Mouse (Mus musculus) limb, embryonic 12.5 days (tissue): Measurements from ENCODE around the gene Hmga1b. TPM values are rescaled to one million over a fixed set of nuclear protein-coding genes. Genes with fewer than 3 reads are reported as not detected.
A peak's percentile ranks its signal among the peaks of the same experiment; 100 is the strongest.
"Not testable (repeated sequence)": the region's sequence is repeated elsewhere in the genome, so short reads cannot be mapped to it uniquely, and the experiment has no call there.

Experiments
- ATAC-seq: fragments of 200-750 bp; cut with Nextera tagmentation; 2 replicates; pipeline ENCODE4 v1.8.0; 2017; ENCODE audit warnings: low read depth, moderate TSS enrichment; ENCODE audit not compliant: insufficient number of reproducible peaks, insufficient read depth, low FRiP score, low TSS enrichment
- H3K27ac ChIP-seq: fragments of 300-500 bp; sonication (generic); 2 replicates; pipeline ENCODE4 v1.5.1; 2016; ENCODE audit warnings: mild to moderate bottlenecking, moderate library complexity
- H3K27me3 ChIP-seq: fragments of 300-500 bp; sonication (generic); 2 replicates; pipeline ENCODE4 v1.6.1; 2016; ENCODE audit warnings: mild to moderate bottlenecking, moderate library complexity
- H3K36me3 ChIP-seq: fragments of 300-500 bp; sonication (generic); 2 replicates; pipeline ENCODE4 v1.6.1; 2016; ENCODE audit warnings: mild to moderate bottlenecking, moderate library complexity
- H3K4me1 ChIP-seq: fragments of 300-500 bp; sonication (generic); replicated peaks from 2 replicates; pipeline ENCODE4 v1.6.1; 2016
- H3K4me2 ChIP-seq: fragments of 300-500 bp; sonication (generic); 2 replicates; pipeline ENCODE4 v1.6.1; 2016; ENCODE audit warnings: mild to moderate bottlenecking, moderate library complexity
- H3K4me3 ChIP-seq: fragments of 300-500 bp; sonication (generic); replicated peaks from 2 replicates; pipeline ENCODE4 v1.5.1; 2016; ENCODE audit warnings: mild to moderate bottlenecking
- H3K9ac ChIP-seq: fragments of 300-500 bp; sonication (generic); replicated peaks from 2 replicates; pipeline ENCODE4 v1.6.1; 2016; ENCODE audit warnings: mild to moderate bottlenecking, moderate library complexity
- H3K9me3 ChIP-seq: fragments of 300-500 bp; sonication (generic); 2 replicates; pipeline ENCODE4 v1.6.1; 2016; ENCODE audit warnings: mild to moderate bottlenecking, moderate library complexity
- WGBS: fragments of 180-500 bp; shearing (Covaris S2); methylation state at CpG from one replicate; pipeline ENCODE4 v1.1.7; 2016; 5-methylcytosine and 5-hydroxymethylcytosine counted together
- polyA plus RNA-seq: library from polyadenylated mRNA; unstranded; fragments of >200 nt; fragmentation: Nextera tagmentation; extraction: Ambion mirVana; gene quantifications from 2 replicates; pipeline ENCODE4 v1.2.1, GENCODE M21; 2016

Hmga1b gene
- polyA plus RNA-seq, 1 experiment from 2014 or later = 8.4 TPM

GRCm38 (mm10) chr11:120723509-120723908 lies 39.1 kb upstream of the Hmga1b start:
- peaks cover 24% of the 10 kb centered on the region for H3K4me1 ChIP-seq
- peaks cover 29% of the 10 kb centered on the region for H3K27me3 ChIP-seq
- no peaks in the 10 kb centered on the region for H3K9me3 ChIP-seq
- H3K27ac ChIP-seq = no peak overlapping the region
- H3K4me2 ChIP-seq = no peak overlapping the region
- no peak overlapping the region for H3K4me3 ChIP-seq
- no peak for ATAC-seq
- WGBS = 88% methylated on average over 6 of the region's 7 CpGs
- H3K36me3 ChIP-seq = peaks cover 28% of the 10 kb centered on the region
- H3K9ac ChIP-seq = no peak overlapping the region

GRCm38 (mm10) chr11:120726243-120727168 lies 36.1 kb upstream of the Hmga1b start:
- ATAC-seq = peak; percentile 29; the same call in 1 of the 2 replicates
- Histone ChIP-seq H3K27ac (no peak overlapping the region), H3K9me3 (no peaks in the 10 kb centered on the region), H3K9ac (peak overlapping the region; percentile 66), H3K36me3 (peaks cover 12% of the 10 kb centered on the region), H3K4me3 (peak overlapping the region; percentile 58), H3K4me1 (peaks cover 26% of the 10 kb centered on the region), H3K4me2 (peak overlapping the region; percentile 91), H3K27me3 (peaks cover 24% of the 10 kb centered on the region)
- 20% methylated on average over 35 of the region's 36 CpGs for WGBS

- peaks cover 21% of the 10 kb centered on the region for H3K4me1 ChIP-seq
- peak within 1 kb of the TSS; percentile 91 for H3K4me2 ChIP-seq
- no peak within 1 kb of the TSS for H3K27ac ChIP-seq
- H3K9ac ChIP-seq = peak within 1 kb of the TSS; percentile 66
- ATAC-seq = peak; percentile 78
- WGBS = under 1% methylated on average over 14 of the region's 14 CpGs
- H3K4me3 ChIP-seq = peak within 1 kb of the TSS; percentile 58
- no peaks in the 10 kb centered on the region for H3K9me3 ChIP-seq
- H3K27me3 ChIP-seq = peaks cover 20% of the 10 kb centered on the region
- peaks cover 12% of the 10 kb centered on the region for H3K36me3 ChIP-seq
Measured at GRCm38 (mm10) chr11:120727169-120727527, 35.4 kb upstream of the Hmga1b start, which contains the start of gene Dcxr. Gene Dcxr (minus strand): TSS chr11:120727281.

- no peak overlapping the region for H3K27ac ChIP-seq
- peaks cover 12% of the 10 kb centered on the region for H3K36me3 ChIP-seq
- WGBS = 58% methylated on average over 12 of the region's 12 CpGs
- H3K4me1 ChIP-seq = peaks cover 17% of the 10 kb centered on the region
- H3K9ac ChIP-seq = no peak overlapping the region
- H3K27me3 ChIP-seq = peaks cover 15% of the 10 kb centered on the region
- H3K4me2 ChIP-seq = peak overlapping the region; percentile 91; the same call in 1 of the 2 replicates
- no peak for ATAC-seq
- no peaks in the 10 kb centered on the region for H3K9me3 ChIP-seq
- peak overlapping the region; percentile 58 for H3K4me3 ChIP-seq
Measured at GRCm38 (mm10) chr11:120727564-120727963, 35.0 kb upstream of the Hmga1b start.

GRCm38 (mm10) chr11:120728530-120729240 lies 33.9 kb upstream of the Hmga1b start:
- ATAC-seq = no peak
- WGBS = 76% methylated on average over 11 of the region's 11 CpGs
- no peak overlapping the region for H3K9ac ChIP-seq
- H3K4me1 ChIP-seq = peaks cover 17% of the 10 kb centered on the region
- H3K27ac ChIP-seq = no peak overlapping the region
- H3K4me2 ChIP-seq = peak overlapping the region; percentile 46
- H3K27me3 ChIP-seq = peaks cover 4% of the 10 kb centered on the region; the same call in 1 of the 2 replicates
- peaks cover 4% of the 10 kb centered on the region for H3K36me3 ChIP-seq
- peak overlapping the region; percentile 15; the same call in 1 of the 2 replicates for H3K4me3 ChIP-seq
- H3K9me3 ChIP-seq = no peaks in the 10 kb centered on the region

GRCm38 (mm10) chr11:120729432-120730050 lies 33.1 kb upstream of the Hmga1b start:
- not testable (repeated sequence) for H3K27ac ChIP-seq, H3K9me3 ChIP-seq, ATAC-seq, H3K36me3 ChIP-seq, H3K27me3 ChIP-seq, H3K9ac ChIP-seq
- H3K4me2 ChIP-seq = peak overlapping the region; percentile 46
- 3% methylated on average over 18 of the region's 21 CpGs for WGBS
- H3K4me1 ChIP-seq = peaks cover 17% of the 10 kb centered on the region
- H3K4me3 ChIP-seq = peak overlapping the region; percentile 15

GRCm38 (mm10) chr11:120730331-120730870 lies 32.2 kb upstream of the Hmga1b start:
- no peak for ATAC-seq

GRCm38 (mm10) chr11:120731395-120731794 lies 31.2 kb upstream of the Hmga1b start:
- Histone ChIP-seq H3K27ac (peak overlapping the region; percentile 78), H3K9ac (no peak overlapping the region)

More at GRCm38 (mm10) chr11:120730331-120730870, 32.2 kb upstream of the Hmga1b start:
- H3K4me3 ChIP-seq = no peak overlapping the region
- no peaks in the 10 kb centered on the region for H3K9me3 ChIP-seq
- peaks cover 3% of the 10 kb centered on the region; the same call in 1 of the 2 replicates for H3K27me3 ChIP-seq
- H3K4me1 ChIP-seq = peaks cover 17% of the 10 kb centered on the region
- no peak overlapping the region for H3K9ac ChIP-seq
- H3K27ac ChIP-seq = no peak overlapping the region
- H3K36me3 ChIP-seq = peaks cover 2% of the 10 kb centered on the region; the same call in 1 of the 2 replicates
- no peak overlapping the region for H3K4me2 ChIP-seq
- 88% methylated on average over 10 of the region's 10 CpGs for WGBS

GRCm38 (mm10) chr11:120731858-120732680 lies 30.5 kb upstream of the Hmga1b start, which contains the start of gene Cbr2:
Gene Cbr2 (minus strand): TSS chr11:120732114.
- Histone ChIP-seq H3K36me3 (no peaks in the 10 kb centered on the region), H3K9me3 (no peaks in the 10 kb centered on the region), H3K27ac (peak within 1 kb of the TSS; percentile 78), H3K4me1 (peaks cover 9% of the 10 kb centered on the region), H3K9ac (no peak within 1 kb of the TSS), H3K4me2 (peak within 1 kb of the TSS; percentile 10; the same call in 1 of the 2 replicates), H3K4me3 (no peak within 1 kb of the TSS), H3K27me3 (peaks cover 3% of the 10 kb centered on the region; the same call in 1 of the 2 replicates)
- WGBS = 68% methylated on average over 12 of the region's 12 CpGs
- no peak for ATAC-seq

More at GRCm38 (mm10) chr11:120731395-120731794, 31.2 kb upstream of the Hmga1b start:
- Histone ChIP-seq H3K4me3 (no peak overlapping the region), H3K9me3 (no peaks in the 10 kb centered on the region), H3K27me3 (peaks cover 3% of the 10 kb centered on the region; the same call in 1 of the 2 replicates), H3K4me1 (peaks cover 15% of the 10 kb centered on the region), H3K36me3 (no peaks in the 10 kb centered on the region), H3K4me2 (no peak overlapping the region)
- WGBS = 89% methylated on average over 1 of the region's 1 CpGs
- ATAC-seq = no peak

- Histone ChIP-seq H3K27me3 (peaks cover 3% of the 10 kb centered on the region; the same call in 1 of the 2 replicates), H3K4me1 (peaks cover 9% of the 10 kb centered on the region), H3K9me3 (no peaks in the 10 kb centered on the region), H3K9ac (no peak overlapping the region), H3K36me3 (no peaks in the 10 kb centered on the region), H3K4me2 (no peak overlapping the region), H3K27ac (no peak overlapping the region), H3K4me3 (no peak overlapping the region)
- WGBS = 69% methylated on average over 6 of the region's 6 CpGs
- no peak for ATAC-seq
Measured at GRCm38 (mm10) chr11:120733521-120733920, 29.1 kb upstream of the Hmga1b start.
